Mouse (Mus musculus) forebrain, embryonic 12.5 days (tissue): ENCODE measurements around the gene Tex44. TPM values are rescaled to one million over a fixed set of nuclear protein-coding genes. Genes with fewer than 3 reads are reported as not detected.

Experiments used
- ATAC-seq: fragments of 200-750 bp; cut with Nextera tagmentation; 2 replicates; pipeline ENCODE4 v1.8.0; 2017; ENCODE audit warnings: moderate TSS enrichment; ENCODE audit not compliant: low FRiP score
- H3K27ac ChIP-seq: fragments of 300-500 bp; sonication (generic); 2 replicates; pipeline ENCODE4 v1.5.1; 2016; ENCODE audit warnings: mild to moderate bottlenecking
- H3K27me3 ChIP-seq: fragments of 300-500 bp; sonication (generic); 2 replicates; pipeline ENCODE4 v1.6.1; 2016; ENCODE audit warnings: mild to moderate bottlenecking
- H3K36me3 ChIP-seq: fragments of 300-500 bp; sonication (generic); replicated peaks from 2 replicates; pipeline ENCODE4 v1.6.1; 2016; ENCODE audit warnings: mild to moderate bottlenecking
- H3K4me1 ChIP-seq: fragments of 300-500 bp; sonication (generic); 2 replicates; pipeline ENCODE4 v1.6.1; 2016
- H3K4me2 ChIP-seq: fragments of 300-500 bp; sonication (generic); 2 replicates; pipeline ENCODE4 v1.6.1; 2016; ENCODE audit warnings: mild to moderate bottlenecking, moderate library complexity
- H3K4me3 ChIP-seq: fragments of 300-500 bp; sonication (generic); replicated peaks from 2 replicates; pipeline ENCODE4 v1.5.1; 2016; ENCODE audit warnings: mild to moderate bottlenecking
- H3K9ac ChIP-seq: fragments of 300-500 bp; sonication (generic); 2 replicates; pipeline ENCODE4 v1.6.1; 2016; ENCODE audit warnings: mild to moderate bottlenecking
- H3K9me3 ChIP-seq: fragments of 300-500 bp; sonication (generic); 2 replicates; pipeline ENCODE4 v1.6.1; 2016
- WGBS: fragments of 180-500 bp; shearing (Covaris S2); methylation state at CpG from one replicate; pipeline ENCODE4 v1.1.7; 2016; 5-methylcytosine and 5-hydroxymethylcytosine counted together
- polyA plus RNA-seq: library from polyadenylated mRNA; unstranded; fragments of >200 nt; fragmentation: Nextera tagmentation; extraction: Ambion mirVana; gene quantifications from 2 replicates; pipeline ENCODE4 v1.2.1, GENCODE M21; 2016

Tex44 gene
- not detected in 2 replicates for polyA plus RNA-seq

- Histone ChIP-seq H3K9me3 (no peaks in the 10 kb centered on the region), H3K27me3 (no peaks in the 10 kb centered on the region), H3K36me3 (no peaks in the 10 kb centered on the region), H3K4me1 (peaks cover 29% of the 10 kb centered on the region), H3K9ac (peak within 1 kb of the TSS; percentile 45; the same call in 1 of the 2 replicates), H3K27ac (peak within 1 kb of the TSS; percentile 85), H3K4me2 (peak within 1 kb of the TSS; percentile 32), H3K4me3 (0 out of 2 replicates have a peak within 1 kb of the TSS, but pooled peaks have one; percentile 1)
- WGBS, result 93% methylated on average over 8 of the region's 8 CpGs
- ATAC-seq, result no peak
Observed at GRCm38 (mm10) chr1:86426128-86426527, at the start of gene Tex44, which contains the start of gene Nmur1. Tex44 (plus strand) TSS chr1:86426329. Nmur1 (minus strand) TSS chr1:86426228.

- 80% methylated on average over 5 of the region's 5 CpGs for WGBS
- Histone ChIP-seq H3K27ac (no peak overlapping the region), H3K9ac (no peak overlapping the region), H3K4me1 (no peaks in the 10 kb centered on the region; the same call in 1 of the 2 replicates), H3K27me3 (no peaks in the 10 kb centered on the region), H3K4me2 (no peak overlapping the region), H3K9me3 (no peaks in the 10 kb centered on the region), H3K4me3 (no peak overlapping the region), H3K36me3 (no peaks in the 10 kb centered on the region)
- no peak for ATAC-seq
Observed at GRCm38 (mm10) chr1:86376354-86376753, 49.8 kb upstream of the Tex44 start.

- H3K27me3 ChIP-seq, result no peaks in the 10 kb centered on the region
- no peak overlapping the region for H3K4me3 ChIP-seq
- ATAC-seq, result no peak
- H3K4me1 ChIP-seq, result no peaks in the 10 kb centered on the region; the same call in 1 of the 2 replicates
- H3K9ac ChIP-seq, result no peak overlapping the region
- H3K9me3 ChIP-seq, result no peaks in the 10 kb centered on the region
- 81% methylated on average over 5 of the region's 6 CpGs for WGBS
- no peak overlapping the region for H3K27ac ChIP-seq
- H3K36me3 ChIP-seq, result no peaks in the 10 kb centered on the region
- no peak overlapping the region for H3K4me2 ChIP-seq
Observed at GRCm38 (mm10) chr1:86378662-86379061, 47.5 kb upstream of the Tex44 start.

GRCm38 (mm10) chr1:86379161-86379569 lies 47.0 kb upstream of the Tex44 start:
- no peak overlapping the region for H3K4me2 ChIP-seq
- H3K4me3 ChIP-seq, result no peak overlapping the region
- WGBS, result 78% methylated on average over 9 of the region's 9 CpGs
- no peak overlapping the region for H3K9ac ChIP-seq
- no peaks in the 10 kb centered on the region for H3K27me3 ChIP-seq
- no peak overlapping the region for H3K27ac ChIP-seq
- no peaks in the 10 kb centered on the region for H3K36me3 ChIP-seq
- ATAC-seq, result no peak
- no peaks in the 10 kb centered on the region; the same call in 1 of the 2 replicates for H3K4me1 ChIP-seq
- no peaks in the 10 kb centered on the region for H3K9me3 ChIP-seq

- no peaks in the 10 kb centered on the region; the same call in 1 of the 2 replicates for H3K4me1 ChIP-seq
- no peak overlapping the region for H3K27ac ChIP-seq
- no peaks in the 10 kb centered on the region for H3K27me3 ChIP-seq
- 0 out of 2 replicates have a peak overlapping the region, but pooled peaks have one; percentile 2 for H3K4me2 ChIP-seq
- H3K9me3 ChIP-seq, result no peaks in the 10 kb centered on the region
- 34% methylated on average over 13 of the region's 13 CpGs for WGBS
- no peaks in the 10 kb centered on the region for H3K36me3 ChIP-seq
- H3K9ac ChIP-seq, result no peak overlapping the region
- no peak overlapping the region for H3K4me3 ChIP-seq
- ATAC-seq, result no peak
Observed at GRCm38 (mm10) chr1:86381027-86381426, 45.1 kb upstream of the Tex44 start.

- no peak overlapping the region for H3K9ac ChIP-seq
- no peak overlapping the region for H3K27ac ChIP-seq
- no peaks in the 10 kb centered on the region for H3K4me1 ChIP-seq
- ATAC-seq, result peak; percentile 55; the same call in 1 of the 2 replicates
- no peak overlapping the region for H3K4me2 ChIP-seq
- no peaks in the 10 kb centered on the region for H3K9me3 ChIP-seq
- WGBS, result 4% methylated on average over 11 of the region's 11 CpGs
- H3K27me3 ChIP-seq, result no peaks in the 10 kb centered on the region
- no peaks in the 10 kb centered on the region for H3K36me3 ChIP-seq
- H3K4me3 ChIP-seq, result no peak overlapping the region
Observed at GRCm38 (mm10) chr1:86389230-86389629, 36.9 kb upstream of the Tex44 start.

- Histone ChIP-seq H3K27me3 (no peaks in the 10 kb centered on the region), H3K4me3 (no peak overlapping the region), H3K4me1 (no peaks in the 10 kb centered on the region), H3K36me3 (no peaks in the 10 kb centered on the region), H3K27ac (no peak overlapping the region), H3K9ac (no peak overlapping the region), H3K9me3 (no peaks in the 10 kb centered on the region), H3K4me2 (no peak overlapping the region)
- no peak for ATAC-seq
- WGBS, result 75% methylated on average over 2 of the region's 2 CpGs
Observed at GRCm38 (mm10) chr1:86391425-86391824, 34.7 kb upstream of the Tex44 start.

- H3K36me3 ChIP-seq, result no peaks in the 10 kb centered on the region
- H3K4me3 ChIP-seq, result no peak overlapping the region
- no peak overlapping the region for H3K4me2 ChIP-seq
- no peak for ATAC-seq
- no peaks in the 10 kb centered on the region for H3K27me3 ChIP-seq
- H3K9ac ChIP-seq, result no peak overlapping the region
- H3K9me3 ChIP-seq, result no peaks in the 10 kb centered on the region
- no peaks in the 10 kb centered on the region for H3K4me1 ChIP-seq
- no peak overlapping the region for H3K27ac ChIP-seq
- 92% methylated on average over 3 of the region's 3 CpGs for WGBS
Observed at GRCm38 (mm10) chr1:86393219-86393618, 32.9 kb upstream of the Tex44 start.

GRCm38 (mm10) chr1:86394246-86394645 lies 31.9 kb upstream of the Tex44 start:
- Histone ChIP-seq H3K27ac (no peak overlapping the region), H3K36me3 (no peaks in the 10 kb centered on the region), H3K4me1 (no peaks in the 10 kb centered on the region), H3K9ac (no peak overlapping the region), H3K4me2 (no peak overlapping the region), H3K9me3 (no peaks in the 10 kb centered on the region), H3K27me3 (no peaks in the 10 kb centered on the region), H3K4me3 (no peak overlapping the region)
- no peak for ATAC-seq
- WGBS, result 87% methylated on average over 3 of the region's 3 CpGs

- no peak overlapping the region for H3K4me3 ChIP-seq
- no peak overlapping the region for H3K27ac ChIP-seq
- no peak overlapping the region for H3K4me2 ChIP-seq
- H3K4me1 ChIP-seq, result no peaks in the 10 kb centered on the region
- no peak for ATAC-seq
- 75% methylated on average over 7 of the region's 7 CpGs for WGBS
- H3K9ac ChIP-seq, result no peak overlapping the region
- H3K9me3 ChIP-seq, result no peaks in the 10 kb centered on the region
- H3K36me3 ChIP-seq, result no peaks in the 10 kb centered on the region
- no peaks in the 10 kb centered on the region for H3K27me3 ChIP-seq
Observed at GRCm38 (mm10) chr1:86395897-86396296, 30.2 kb upstream of the Tex44 start.

- Histone ChIP-seq H3K9me3 (no peaks in the 10 kb centered on the region), H3K27ac (no peak overlapping the region), H3K9ac (no peak overlapping the region), H3K36me3 (no peaks in the 10 kb centered on the region), H3K4me1 (no peaks in the 10 kb centered on the region), H3K4me2 (no peak overlapping the region), H3K27me3 (no peaks in the 10 kb centered on the region), H3K4me3 (no peak overlapping the region)
- 84% methylated on average over 8 of the region's 8 CpGs for WGBS
- no peak for ATAC-seq
Observed at GRCm38 (mm10) chr1:86397621-86398020, 28.5 kb upstream of the Tex44 start.

GRCm38 (mm10) chr1:86398222-86398621 lies 27.9 kb upstream of the Tex44 start:
- ATAC-seq, result no peak
- Histone ChIP-seq H3K4me1 (no peaks in the 10 kb centered on the region), H3K27ac (no peak overlapping the region), H3K9me3 (no peaks in the 10 kb centered on the region), H3K4me2 (no peak overlapping the region), H3K4me3 (no peak overlapping the region), H3K27me3 (no peaks in the 10 kb centered on the region), H3K36me3 (no peaks in the 10 kb centered on the region), H3K9ac (no peak overlapping the region)
- 74% methylated on average over 7 of the region's 7 CpGs for WGBS

- no peaks in the 10 kb centered on the region for H3K4me1 ChIP-seq
- H3K9ac ChIP-seq, result no peak overlapping the region
- no peaks in the 10 kb centered on the region for H3K9me3 ChIP-seq
- H3K27ac ChIP-seq, result no peak overlapping the region
- H3K36me3 ChIP-seq, result no peaks in the 10 kb centered on the region
- 100% methylated on average over 1 of the region's 3 CpGs for WGBS
- H3K4me2 ChIP-seq, result no peak overlapping the region
- H3K4me3 ChIP-seq, result no peak overlapping the region
- no peaks in the 10 kb centered on the region for H3K27me3 ChIP-seq
- no peak for ATAC-seq
Observed at GRCm38 (mm10) chr1:86399322-86399721, 26.8 kb upstream of the Tex44 start.
